Mouse (Mus musculus) testis, postnatal 14 days (tissue): ENCODE measurements around the gene Cpvl.

ENCODE experiments used
- DNase-seq: peaks from one replicate; pipeline ENCODE4 v3.0.0; 2021; ENCODE audit warnings: low spot score

Gene Cpvl

GRCm38 (mm10) chr6:53937143-53938134 lies 41.0 kb downstream of the Cpvl start:
- DNase-seq = no peak

- DNase-seq = no peak
These were observed 46.9 kb downstream of the Cpvl start for GRCm38 (mm10) chr6:53931605-53932004.

- no peak for DNase-seq
These were observed 48.6 kb downstream of the Cpvl start for GRCm38 (mm10) chr6:53929858-53930257.

- no peak for DNase-seq
These were observed 52.3 kb downstream of the Cpvl start for GRCm38 (mm10) chr6:53926197-53926596.

- peak; percentile 26 for DNase-seq
These were observed 53.3 kb downstream of the Cpvl start for GRCm38 (mm10) chr6:53925192-53925591.

GRCm38 (mm10) chr6:53920041-53920440 lies 58.4 kb downstream of the Cpvl start:
- DNase-seq = peak; percentile 64

- no peak for DNase-seq
These were observed 61.4 kb downstream of the Cpvl start for GRCm38 (mm10) chr6:53917026-53917558.

- no peak for DNase-seq
These were observed 63.1 kb downstream of the Cpvl start for GRCm38 (mm10) chr6:53915347-53915746.

- DNase-seq = no peak
These were observed 65.3 kb downstream of the Cpvl start for GRCm38 (mm10) chr6:53913151-53913550.

- DNase-seq = no peak
These were observed 66.2 kb downstream of the Cpvl start for GRCm38 (mm10) chr6:53912112-53912782.

- no peak for DNase-seq
These were observed 68.5 kb downstream of the Cpvl start for GRCm38 (mm10) chr6:53909986-53910385.

GRCm38 (mm10) chr6:53909446-53909845 lies 69.0 kb downstream of the Cpvl start:
- no peak for DNase-seq

- DNase-seq = no peak
These were observed 71.6 kb downstream of the Cpvl start for GRCm38 (mm10) chr6:53906871-53907270.

GRCm38 (mm10) chr6:53906051-53906462 lies 72.4 kb downstream of the Cpvl start:
- no peak for DNase-seq

- peak; percentile 23 for DNase-seq
These were observed 72.9 kb downstream of the Cpvl start for GRCm38 (mm10) chr6:53905576-53905975.

GRCm38 (mm10) chr6:53904703-53905395 lies 73.6 kb downstream of the Cpvl start:
- no peak for DNase-seq

GRCm38 (mm10) chr6:53904186-53904585 lies 74.3 kb downstream of the Cpvl start:
- no peak for DNase-seq

- no peak for DNase-seq
These were observed 76.7 kb downstream of the Cpvl start for GRCm38 (mm10) chr6:53901741-53902140.

GRCm38 (mm10) chr6:53897872-53898464 lies 80.5 kb downstream of the Cpvl start:
- DNase-seq = no peak

- DNase-seq = no peak
These were observed 81.3 kb downstream of the Cpvl start for GRCm38 (mm10) chr6:53897126-53897525.

- DNase-seq = no peak
These were observed 84.7 kb downstream of the Cpvl start for GRCm38 (mm10) chr6:53893731-53894130.

- no peak for DNase-seq
These were observed 87.4 kb downstream of the Cpvl start for GRCm38 (mm10) chr6:53891109-53891508.
